Mouse (Mus musculus) urinary bladder, postnatal 0 days (tissue): ENCODE measurements around the gene Syt9. TPM values are rescaled to one million over a fixed set of nuclear protein-coding genes. Genes with fewer than 3 reads are reported as not detected.

Source experiments
- polyA plus RNA-seq: library from polyadenylated mRNA; unstranded; fragments of >200 nt; fragmentation: Nextera tagmentation; extraction: Ambion mirVana; gene quantifications from 2 replicates; pipeline ENCODE4 v1.2.1, GENCODE M21; 2015

Syt9 gene
- polyA plus RNA-seq, result 0.25 and 0.46 TPM in 2 replicates

GRCm38 (mm10) chr7:107370232-107371125 is at the start of gene Syt9:
Gene Syt9, plus strand, starts transcription at chr7:107370728.

GRCm38 (mm10) chr7:107567261-107567671 is 196.7 kb downstream of the Syt9 start, which contains the start of gene Olfml1:
Gene Olfml1, plus strand, starts transcription at chr7:107567446.

GRCm38 (mm10) chr7:107594857-107595402 is 224.4 kb downstream of the Syt9 start, which contains the start of gene Ppfibp2:
Gene Ppfibp2, plus strand, starts transcription at chr7:107595207.

Other genes with a start within 250 kb of the Syt9 start
- gene Olfr715, start 239.6 kb upstream of the Syt9 start, polyA plus RNA-seq, result not detected in 2 replicates
- gene Olfr716, start 232.4 kb upstream of the Syt9 start, polyA plus RNA-seq, result not detected in 2 replicates
- not detected in 2 replicates for gene Nlrp14, start 203.7 kb upstream of the Syt9 start, polyA plus RNA-seq
- gene Rbmxl2, start 161.3 kb upstream of the Syt9 start, polyA plus RNA-seq, result not detected in 2 replicates
- 10.6 and 11.3 TPM in 2 replicates for gene Olfml1, start 196.7 kb downstream of the Syt9 start, polyA plus RNA-seq
- gene Ppfibp2, start 224.5 kb downstream of the Syt9 start, polyA plus RNA-seq, result 41.2 and 45.1 TPM in 2 replicates